Mouse (Mus musculus): ENCODE data around the gene Rbbp6. TPM values are rescaled to one million over a fixed set of nuclear protein-coding genes. Genes with fewer than 3 reads are reported as not detected.

Gene Rbbp6
- polyA plus RNA-seq, 1 experiment from 2014 or later = 37.9 TPM

DNA sequence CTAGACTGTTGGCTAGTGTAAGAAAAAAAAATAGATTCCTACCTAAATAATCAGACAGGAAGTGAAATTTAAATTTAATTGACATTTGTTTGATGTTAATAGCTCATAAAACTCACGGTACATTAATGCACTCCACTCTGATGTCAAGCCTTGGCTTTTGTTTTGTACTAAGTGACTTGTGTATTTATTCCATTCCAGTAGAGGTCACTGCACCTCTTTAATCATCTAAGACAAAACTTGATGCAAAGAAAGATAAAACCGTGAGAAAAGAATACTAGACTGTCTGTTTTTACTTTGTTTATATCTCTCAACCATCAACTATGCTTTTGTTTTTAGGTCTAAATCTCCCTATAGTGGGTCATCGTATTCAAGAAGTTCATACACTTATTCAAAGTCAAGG, 32.7 kb downstream of the Rbbp6 start:
- Histone ChIP-seq H3K9ac (no peak overlapping the region), H3K4me1 (no peaks in the 10 kb centered on the region), H3K4me3 (no peak overlapping the region), H3K27me3 (no peaks in the 10 kb centered on the region), H3K36me3 (peaks cover 85% of the 10 kb centered on the region), H3K9me3 (replicated peaks) (no peaks in the 10 kb centered on the region), H3K4me2 (replicated peaks) (no peak overlapping the region), H3K27ac (no peak overlapping the region)
- 90% methylated on average over 3 of the region's 3 CpGs for WGBS
- no peak for ATAC-seq (ENCODE audit: low FRiP score)

DNA sequence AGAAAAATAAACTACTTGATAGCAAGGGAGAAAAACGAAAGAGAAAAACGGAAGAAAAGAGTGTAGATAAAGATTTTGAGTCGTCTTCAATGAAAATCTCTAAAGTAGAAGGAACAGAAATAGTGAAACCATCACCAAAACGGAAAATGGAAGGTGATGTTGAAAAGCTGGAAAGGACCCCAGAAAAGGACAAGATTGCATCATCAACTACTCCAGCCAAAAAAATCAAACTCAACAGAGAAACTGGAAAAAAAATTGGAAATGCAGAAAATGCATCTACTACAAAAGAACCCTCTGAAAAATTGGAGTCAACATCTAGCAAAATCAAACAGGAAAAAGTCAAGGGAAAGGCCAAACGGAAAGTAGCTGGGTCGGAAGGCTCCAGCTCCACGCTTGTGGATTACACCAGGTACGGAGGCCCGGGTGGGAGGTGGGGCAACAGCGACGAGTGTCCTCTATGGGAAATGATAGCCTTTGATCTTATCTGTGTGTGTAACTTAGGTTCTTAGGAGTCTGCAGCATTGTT, 34.4 kb downstream of the Rbbp6 start:
- no peak for ATAC-seq (ENCODE audit: low FRiP score)
- H3K9me3 ChIP-seq (replicated peaks) = no peaks in the 10 kb centered on the region
- no peak overlapping the region for H3K4me2 ChIP-seq (replicated peaks)
- H3K27ac ChIP-seq = no peak overlapping the region
- no peak overlapping the region for H3K9ac ChIP-seq
- H3K36me3 ChIP-seq = peaks cover 90% of the 10 kb centered on the region
- H3K4me1 ChIP-seq = no peaks in the 10 kb centered on the region
- 95% methylated on average over 11 of the region's 11 CpGs for WGBS
- no peak overlapping the region for H3K4me3 ChIP-seq
- H3K27me3 ChIP-seq = no peaks in the 10 kb centered on the region

DNA sequence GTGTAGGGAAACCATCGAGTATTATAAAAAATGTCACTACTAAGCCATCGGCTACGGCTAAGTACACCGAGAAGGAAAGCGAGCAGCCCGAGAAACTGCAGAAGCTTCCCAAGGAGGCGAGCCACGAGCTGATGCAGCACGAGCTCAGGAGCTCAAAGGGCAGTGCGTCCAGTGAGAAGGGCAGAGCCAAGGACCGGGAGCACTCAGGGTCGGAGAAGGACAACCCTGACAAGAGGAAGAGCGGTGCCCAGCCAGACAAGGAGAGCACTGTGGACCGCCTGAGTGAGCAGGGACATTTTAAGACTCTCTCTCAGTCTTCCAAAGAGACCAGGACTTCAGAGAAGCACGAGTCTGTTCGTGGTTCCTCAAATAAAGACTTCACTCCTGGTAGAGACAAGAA, 35.3 kb downstream of the Rbbp6 start:
- Histone ChIP-seq H3K4me1 (no peaks in the 10 kb centered on the region), H3K4me2 (replicated peaks) (no peak overlapping the region), H3K9ac (no peak overlapping the region), H3K4me3 (no peak overlapping the region), H3K36me3 (peaks cover 83% of the 10 kb centered on the region), H3K9me3 (replicated peaks) (no peaks in the 10 kb centered on the region), H3K27me3 (no peaks in the 10 kb centered on the region), H3K27ac (no peak overlapping the region)
- no peak for ATAC-seq (ENCODE audit: low FRiP score)
- 95% methylated on average over 16 of the region's 16 CpGs for WGBS

DNA sequence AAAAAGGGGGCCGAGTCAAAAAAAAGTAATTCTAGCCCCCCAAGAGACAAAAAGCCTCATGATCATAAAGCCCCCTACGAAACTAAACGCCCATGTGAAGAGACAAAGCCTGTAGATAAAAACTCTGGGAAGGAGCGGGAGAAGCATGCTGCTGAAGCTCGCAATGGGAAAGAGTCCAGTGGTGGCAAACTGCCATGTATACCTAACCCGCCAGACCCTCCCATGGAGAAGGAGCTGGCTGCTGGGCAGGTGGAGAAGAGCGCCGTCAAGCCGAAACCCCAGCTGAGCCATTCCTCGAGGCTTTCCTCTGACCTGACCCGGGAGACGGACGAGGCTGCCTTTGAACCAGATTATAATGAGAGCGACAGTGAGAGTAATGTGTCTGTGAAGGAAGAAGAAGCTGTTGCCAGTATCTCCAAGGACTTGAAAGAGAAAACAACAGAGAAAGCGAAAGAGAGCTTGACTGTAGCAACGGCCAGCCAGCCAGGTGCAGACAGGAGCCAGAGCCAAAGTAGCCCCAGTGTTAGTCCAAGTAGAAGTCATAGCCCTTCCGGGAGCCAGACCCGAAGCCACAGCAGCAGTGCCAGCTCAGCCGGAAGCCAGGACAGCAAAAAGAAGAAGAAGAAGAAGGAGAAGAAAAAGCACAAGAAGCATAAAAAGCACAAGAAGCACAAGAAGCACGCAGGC, 36.0 kb downstream of the Rbbp6 start:
- no peak overlapping the region for H3K4me3 ChIP-seq

DNA sequence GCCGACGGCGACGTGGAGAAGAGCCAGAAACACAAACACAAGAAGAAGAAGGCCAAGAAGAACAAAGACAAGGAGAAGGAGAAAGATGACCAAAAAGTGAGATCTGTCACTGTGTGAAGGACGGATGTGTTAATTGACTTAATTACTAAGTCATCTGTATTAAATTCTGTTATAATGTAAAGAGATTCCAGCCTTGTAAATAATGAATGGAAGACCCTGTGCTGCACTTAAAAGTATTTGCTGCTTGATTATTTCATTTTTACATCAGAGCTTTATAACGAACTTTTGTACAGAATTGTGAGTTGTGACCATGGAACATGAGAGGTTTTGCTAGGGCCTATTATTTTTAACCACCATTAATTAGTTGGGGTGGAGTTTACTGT, 36.5 kb downstream of the Rbbp6 start:
- 94% methylated on average over 6 of the region's 6 CpGs for WGBS
- Histone ChIP-seq H3K9ac (no peak overlapping the region), H3K4me1 (no peaks in the 10 kb centered on the region), H3K27ac (no peak overlapping the region), H3K27me3 (no peaks in the 10 kb centered on the region), H3K4me2 (replicated peaks) (no peak overlapping the region), H3K4me3 (no peak overlapping the region), H3K9me3 (replicated peaks) (no peaks in the 10 kb centered on the region), H3K36me3 (peaks cover 71% of the 10 kb centered on the region)
- no peak for ATAC-seq (ENCODE audit: low FRiP score)

More for the DNA sequence above, 36.0 kb downstream of the Rbbp6 start:
- Histone ChIP-seq H3K9me3 (replicated peaks) (no peaks in the 10 kb centered on the region), H3K27me3 (no peaks in the 10 kb centered on the region), H3K4me1 (no peaks in the 10 kb centered on the region), H3K4me2 (replicated peaks) (no peak overlapping the region), H3K36me3 (peaks cover 77% of the 10 kb centered on the region), H3K27ac (no peak overlapping the region), H3K9ac (no peak overlapping the region)
- WGBS = 89% methylated on average over 20 of the region's 20 CpGs
- no peak for ATAC-seq (ENCODE audit: low FRiP score)

DNA sequence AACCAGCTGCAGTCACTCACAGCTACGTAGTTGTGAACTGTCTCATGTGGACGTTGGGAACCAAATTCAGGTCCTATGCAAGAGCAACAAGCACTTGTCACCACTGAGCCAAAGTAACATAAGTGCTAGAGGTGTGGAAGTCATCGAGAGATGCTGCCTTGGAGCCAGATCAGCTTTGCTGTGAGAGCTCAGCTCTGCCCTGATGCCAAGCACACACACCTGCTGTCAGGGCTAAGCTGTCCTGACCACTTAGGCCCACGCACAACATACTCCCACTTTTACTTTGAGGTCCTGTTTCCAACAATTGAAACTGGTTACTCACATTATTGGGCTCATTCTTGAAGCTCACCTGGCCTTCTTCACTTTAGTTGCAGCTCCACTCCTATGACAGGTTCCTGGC, 37.7 kb downstream of the Rbbp6 start:
- H3K9me3 ChIP-seq (replicated peaks) = no peaks in the 10 kb centered on the region
- no peaks in the 10 kb centered on the region for H3K27me3 ChIP-seq
- H3K4me1 ChIP-seq = 0 out of 2 replicates have a peak, but pooled peaks cover under 1% of the 10 kb centered on the region
- no peak overlapping the region for H3K4me3 ChIP-seq
- H3K36me3 ChIP-seq = peaks cover 64% of the 10 kb centered on the region
- H3K4me2 ChIP-seq (replicated peaks) = no peak overlapping the region
- no peak overlapping the region for H3K27ac ChIP-seq
- 98% methylated on average over 4 of the region's 4 CpGs for WGBS
- H3K9ac ChIP-seq = no peak overlapping the region
- ATAC-seq (ENCODE audit: low FRiP score) = no peak

DNA sequence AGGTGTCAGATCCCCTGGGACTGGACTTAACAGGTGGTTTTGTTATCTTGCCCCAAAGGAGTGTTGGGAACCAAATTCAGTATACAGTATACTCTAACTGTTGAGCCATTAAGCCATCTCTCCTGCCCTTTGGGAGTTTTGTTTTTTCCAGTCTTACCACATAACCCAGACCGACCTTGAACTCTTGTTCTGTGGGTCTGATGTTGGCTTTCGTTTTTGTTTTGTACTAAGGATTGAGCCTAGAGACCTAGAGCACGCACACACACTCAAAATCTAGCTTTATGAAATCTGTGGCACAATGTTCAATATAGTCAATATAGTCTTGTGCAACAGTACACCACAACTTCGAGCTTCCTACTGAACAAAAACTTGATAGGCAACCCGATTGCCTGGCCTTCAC, 39.0 kb downstream of the Rbbp6 start:
- Histone ChIP-seq H3K4me3 (no peak overlapping the region), H3K36me3 (peaks cover 51% of the 10 kb centered on the region), H3K27ac (no peak overlapping the region), H3K9ac (no peak overlapping the region), H3K27me3 (no peaks in the 10 kb centered on the region), H3K4me2 (replicated peaks) (no peak overlapping the region), H3K4me1 (0 out of 2 replicates have a peak, but pooled peaks cover 3% of the 10 kb centered on the region), H3K9me3 (replicated peaks) (no peaks in the 10 kb centered on the region)
- ATAC-seq (ENCODE audit: low FRiP score) = no peak
- WGBS = 97% methylated on average over 5 of the region's 5 CpGs

DNA sequence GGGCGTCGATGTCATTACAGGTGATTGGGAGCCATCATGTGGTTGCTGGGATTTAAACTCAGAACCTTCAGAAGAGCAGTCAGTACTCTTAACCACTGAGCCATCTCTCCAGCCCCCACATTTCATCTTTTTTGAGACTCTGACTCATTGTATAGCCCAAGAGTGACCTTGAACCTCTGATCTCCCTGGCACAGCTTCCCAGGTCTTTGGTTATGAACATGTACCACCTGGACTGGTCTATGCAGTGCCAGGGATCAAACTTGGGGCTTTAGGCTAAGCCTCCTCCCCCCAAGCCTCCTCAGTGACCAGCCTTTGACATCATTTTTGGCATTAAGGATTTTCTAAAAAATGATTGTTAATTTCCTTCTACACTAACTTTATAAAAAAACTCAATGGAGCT, 40.8 kb downstream of the Rbbp6 start:
- H3K9me3 ChIP-seq (replicated peaks) = no peaks in the 10 kb centered on the region
- no peaks in the 10 kb centered on the region for H3K27me3 ChIP-seq
- H3K9ac ChIP-seq = no peak overlapping the region
- ATAC-seq (ENCODE audit: low FRiP score) = no peak
- no peak overlapping the region for H3K4me2 ChIP-seq (replicated peaks)
- H3K36me3 ChIP-seq = peaks cover 35% of the 10 kb centered on the region
- 61% methylated on average over 2 of the region's 2 CpGs for WGBS
- H3K4me3 ChIP-seq = no peak overlapping the region
- H3K4me1 ChIP-seq = 0 out of 2 replicates have a peak, but pooled peaks cover 3% of the 10 kb centered on the region
- H3K27ac ChIP-seq = no peak overlapping the region

DNA sequence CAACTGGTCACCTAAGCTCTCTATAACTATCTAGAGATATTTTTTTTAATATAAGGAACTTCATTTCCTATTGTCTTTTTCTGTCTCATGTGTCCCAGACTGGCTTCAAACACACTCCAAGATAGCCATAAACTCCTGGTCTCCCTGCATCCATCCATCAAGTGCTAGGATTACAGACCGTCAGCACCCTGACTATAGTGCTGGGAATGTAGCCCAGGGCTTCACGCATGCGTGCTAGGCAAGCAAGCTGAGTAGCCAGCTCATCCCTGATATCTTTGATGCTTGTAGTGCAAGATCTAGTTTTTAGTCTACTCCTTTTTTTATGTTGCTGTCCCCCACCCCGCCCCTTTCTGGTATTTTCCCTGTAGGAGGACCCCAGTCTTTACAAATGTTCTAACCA, 42.3 kb downstream of the Rbbp6 start:
- peaks cover 23% of the 10 kb centered on the region for H3K36me3 ChIP-seq
- H3K9me3 ChIP-seq (replicated peaks) = no peaks in the 10 kb centered on the region
- H3K27ac ChIP-seq = no peak overlapping the region
- ATAC-seq (ENCODE audit: low FRiP score) = no peak
- WGBS = 81% methylated on average over 4 of the region's 4 CpGs
- no peak overlapping the region for H3K4me3 ChIP-seq
- H3K9ac ChIP-seq = no peak overlapping the region
- no peak overlapping the region for H3K4me2 ChIP-seq (replicated peaks)
- no peaks in the 10 kb centered on the region for H3K27me3 ChIP-seq
- 0 out of 2 replicates have a peak, but pooled peaks cover 3% of the 10 kb centered on the region for H3K4me1 ChIP-seq

DNA sequence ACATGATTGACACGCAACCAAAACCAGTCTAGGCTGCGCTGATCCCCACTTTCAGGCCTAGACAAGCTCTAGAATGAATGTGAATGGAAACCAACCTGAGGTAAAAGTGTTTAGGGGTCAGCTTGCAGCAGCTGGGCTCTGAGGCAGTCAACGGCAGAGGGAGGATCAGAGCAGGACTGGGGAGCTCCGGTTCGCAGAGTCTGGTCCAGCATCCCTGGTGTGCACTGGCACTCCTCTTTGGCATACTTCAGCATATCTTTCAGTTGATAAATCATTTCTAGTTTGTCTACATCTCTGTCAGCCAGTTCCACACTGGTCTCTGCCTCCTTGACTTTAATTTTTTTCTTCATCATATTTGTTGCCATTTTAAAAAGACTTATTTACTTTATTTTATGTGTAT, 48.0 kb downstream of the Rbbp6 start:
- WGBS = 83% methylated on average over 5 of the region's 5 CpGs
- no peaks in the 10 kb centered on the region for H3K36me3 ChIP-seq
- H3K27ac ChIP-seq = no peak overlapping the region
- no peak for ATAC-seq (ENCODE audit: low FRiP score)
- H3K4me2 ChIP-seq (replicated peaks) = no peak overlapping the region
- H3K27me3 ChIP-seq = no peaks in the 10 kb centered on the region
- H3K4me3 ChIP-seq = no peak overlapping the region
- no peak overlapping the region for H3K9ac ChIP-seq
- no peaks in the 10 kb centered on the region for H3K9me3 ChIP-seq (replicated peaks)
- no peaks in the 10 kb centered on the region for H3K4me1 ChIP-seq

DNA sequence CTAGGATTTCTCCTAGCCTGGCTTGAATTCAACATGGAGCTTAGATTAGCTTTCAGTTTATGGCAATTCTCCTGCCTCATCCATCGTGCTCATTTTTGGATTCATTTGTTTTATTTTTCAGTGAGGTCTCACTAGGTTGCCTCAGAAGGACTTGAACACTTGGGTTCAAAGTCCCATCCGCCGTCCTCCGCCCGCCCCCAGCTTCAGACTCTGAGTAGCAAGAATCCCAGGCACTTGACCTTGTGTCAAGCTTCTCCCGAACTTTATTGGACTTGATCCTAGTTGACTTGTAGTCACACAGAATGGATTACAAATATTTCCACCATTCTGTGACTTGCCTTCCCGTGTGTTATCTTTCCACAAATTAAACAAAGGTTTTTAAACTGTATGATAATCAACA, 49.2 kb downstream of the Rbbp6 start:
- Histone ChIP-seq H3K27ac (no peak overlapping the region), H3K9ac (no peak overlapping the region), H3K4me3 (no peak overlapping the region), H3K4me2 (replicated peaks) (no peak overlapping the region), H3K27me3 (no peaks in the 10 kb centered on the region), H3K4me1 (no peaks in the 10 kb centered on the region), H3K36me3 (no peaks in the 10 kb centered on the region), H3K9me3 (replicated peaks) (no peaks in the 10 kb centered on the region)
- WGBS = 90% methylated on average over 7 of the region's 7 CpGs
- no peak for ATAC-seq (ENCODE audit: low FRiP score)

DNA sequence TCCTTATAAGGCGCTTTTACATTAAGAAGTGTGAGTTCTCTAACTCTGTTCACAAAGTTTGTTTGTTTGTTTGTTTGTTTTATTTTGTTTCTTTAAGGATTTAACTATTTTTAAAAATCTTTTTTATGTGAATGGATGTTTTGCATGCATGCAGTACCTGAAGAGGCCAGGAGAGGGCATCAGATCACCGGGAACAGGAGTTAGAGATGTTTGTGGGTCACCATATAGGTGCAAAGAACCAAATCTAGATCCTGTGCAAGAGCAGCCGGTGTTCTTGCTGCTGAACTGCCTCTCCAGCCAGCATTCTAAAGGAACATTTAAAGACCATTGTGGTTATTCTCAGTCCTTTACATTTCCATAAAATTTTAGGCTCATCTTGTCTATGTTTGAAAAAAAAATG, 52.1 kb downstream of the Rbbp6 start:
- H3K4me1 ChIP-seq = no peaks in the 10 kb centered on the region
- H3K36me3 ChIP-seq = no peaks in the 10 kb centered on the region
- ATAC-seq (ENCODE audit: low FRiP score) = no peak
- H3K9me3 ChIP-seq (replicated peaks) = no peaks in the 10 kb centered on the region
- no peak overlapping the region for H3K4me2 ChIP-seq (replicated peaks)
- no peak overlapping the region for H3K27ac ChIP-seq
- H3K4me3 ChIP-seq = no peak overlapping the region
- H3K9ac ChIP-seq = no peak overlapping the region
- no peaks in the 10 kb centered on the region for H3K27me3 ChIP-seq
- WGBS = 37% methylated on average over 3 of the region's 3 CpGs

DNA sequence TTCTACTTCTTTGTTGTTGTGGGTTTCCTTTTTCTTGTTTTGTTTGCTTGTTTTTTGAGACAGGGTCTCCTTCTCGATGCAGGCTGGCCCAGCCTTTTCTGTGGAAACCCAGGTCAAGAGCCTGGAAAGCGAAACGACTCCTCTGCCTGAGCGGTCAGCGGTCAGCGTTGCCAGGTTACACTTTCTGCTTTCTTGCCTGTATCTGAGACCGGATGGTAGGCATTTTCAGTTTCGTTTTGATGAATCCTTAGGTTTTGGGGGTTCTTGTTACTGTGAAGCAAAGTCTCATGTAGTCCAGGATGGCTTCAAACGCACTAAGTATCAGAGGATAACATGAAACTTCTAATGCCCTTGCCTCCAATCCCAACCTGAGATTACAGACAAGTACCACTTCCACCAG, 59.6 kb downstream of the Rbbp6 start:
- Histone ChIP-seq H3K4me2 (replicated peaks) (no peak overlapping the region), H3K4me3 (no peak overlapping the region), H3K27me3 (no peaks in the 10 kb centered on the region), H3K4me1 (peaks cover 4% of the 10 kb centered on the region), H3K27ac (no peak overlapping the region), H3K9me3 (replicated peaks) (0 out of 2 replicates have a peak, but pooled peaks cover 6% of the 10 kb centered on the region), H3K9ac (no peak overlapping the region), H3K36me3 (no peaks in the 10 kb centered on the region)
- whole genome bisulfite sequencing = 65% methylated on average over 9 of the region's 9 CpGs
- ATAC-seq (ENCODE audit: low FRiP score) = no peak
